Mouse (Mus musculus) bone marrow, adult 2 months (tissue): ENCODE measurements around the gene Lgmn.

Source experiments
- CTCF ChIP-seq: fragments of 200-500 bp; IDR thresholded peaks from 2 replicates; pipeline ENCODE4 v1.5.1; 2011; ENCODE audit warnings: low read length, control low read depth; ENCODE audit not compliant: control insufficient read depth, insufficient read depth
- POLR2A ChIP-seq: fragments of 200-500 bp; IDR thresholded peaks from 2 replicates; pipeline ENCODE4 v1.6.1; 2011; ENCODE audit warnings: low read depth, mild to moderate bottlenecking, control low read depth, low read length, borderline replicate concordance; ENCODE audit not compliant: control insufficient read depth

DNA sequence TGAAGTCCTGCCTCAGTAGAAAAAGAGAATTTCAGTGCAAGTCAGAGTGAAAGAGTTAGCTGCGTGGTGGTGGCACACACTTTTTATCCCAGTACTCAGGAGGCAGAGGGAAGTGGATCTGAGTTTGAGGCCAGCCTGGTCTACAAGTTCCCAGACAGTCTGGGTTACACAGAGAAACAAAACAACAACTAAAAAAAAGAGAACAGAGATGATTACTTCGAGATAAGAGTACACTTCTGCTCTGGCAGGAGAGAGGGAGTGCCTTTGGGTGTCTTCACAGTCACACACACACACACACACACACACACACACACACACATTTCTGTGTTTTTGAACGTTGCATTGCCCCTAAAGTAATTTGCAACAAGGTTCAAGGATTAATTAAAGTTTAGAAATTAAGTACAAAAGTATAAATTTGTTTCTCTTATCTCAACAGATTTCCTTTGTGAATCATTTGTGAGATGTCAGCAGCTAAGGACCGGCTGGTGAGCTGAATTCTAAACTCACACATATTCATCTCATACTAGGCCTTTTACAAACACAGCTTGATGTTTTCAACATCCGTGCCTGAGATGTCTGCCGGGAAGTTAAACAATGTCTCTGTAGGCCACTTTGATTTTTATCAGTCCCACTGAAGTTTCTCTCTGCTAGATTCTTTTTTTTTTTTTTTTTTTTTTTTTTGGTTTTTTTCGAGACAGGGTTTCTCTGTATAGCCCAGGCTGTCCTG, 17.0 kb upstream of the Lgmn start:
- TF ChIP-seq CTCF = no peak
- TF ChIP-seq POLR2A = no peak
